Mouse (Mus musculus) embryonic facial prominence, embryonic 11.5 days (tissue): ENCODE measurements at regions not wholly inside any gene's neighbourhood (a gene's known extent, or its start where the extent isn't known, plus 50 kb on each side); places are given as distances from the start of the nearest gene placed in this dataset.

Source experiments
- ATAC-seq: fragments of 200-750 bp; cut with Nextera tagmentation; replicated peaks from 2 replicates; pipeline ENCODE4 v1.8.0; 2017; ENCODE audit warnings: low read depth; ENCODE audit not compliant: insufficient number of reproducible peaks, low FRiP score, low TSS enrichment
- DNase-seq: peaks from one replicate; pipeline ENCODE4 v3.0.0-alpha.2; 2015; ENCODE audit warnings: low spot score
- H3K27ac ChIP-seq: fragments of 300-500 bp; sonication (generic); replicated peaks from 2 replicates; pipeline ENCODE4 v1.5.1; 2014; ENCODE audit warnings: mild to moderate bottlenecking, low read depth, low read length, control low read depth
- H3K27me3 ChIP-seq: fragments of 300-500 bp; sonication (generic); 2 replicates; pipeline ENCODE4 v1.6.1; 2014; ENCODE audit warnings: mild to moderate bottlenecking, low read length, moderate library complexity, mixed read lengths; ENCODE audit not compliant: control insufficient read depth, insufficient read depth
- H3K36me3 ChIP-seq: fragments of 300-500 bp; sonication (generic); replicated peaks from 2 replicates; pipeline ENCODE4 v1.6.1; 2014; ENCODE audit warnings: low read depth, mild to moderate bottlenecking, low read length, moderate library complexity, mixed read lengths; ENCODE audit not compliant: control insufficient read depth, insufficient read depth
- H3K4me1 ChIP-seq: fragments of 300-500 bp; sonication (generic); 2 replicates; pipeline ENCODE4 v1.6.1; 2014; ENCODE audit warnings: low read length, mixed read lengths; ENCODE audit not compliant: control insufficient read depth, insufficient read depth
- H3K4me2 ChIP-seq: fragments of 300-500 bp; sonication (generic); 2 replicates; pipeline ENCODE4 v1.6.1; 2014; ENCODE audit warnings: low read depth, mild to moderate bottlenecking, control low read depth, low read length, moderate library complexity
- H3K4me3 ChIP-seq: fragments of 300-500 bp; sonication (generic); 2 replicates; pipeline ENCODE4 v1.5.1; 2014; ENCODE audit warnings: low read depth, low read length, control low read depth
- H3K9ac ChIP-seq: fragments of 300-500 bp; sonication (generic); replicated peaks from 2 replicates; pipeline ENCODE4 v1.6.1; 2014; ENCODE audit warnings: mild to moderate bottlenecking, control low read depth, low read length
- H3K9me3 ChIP-seq: fragments of 300-500 bp; sonication (generic); replicated peaks from 2 replicates; pipeline ENCODE4 v1.6.1; 2016; ENCODE audit warnings: mild to moderate bottlenecking, low read length, inconsistent platforms, mixed read lengths; ENCODE audit not compliant: control insufficient read depth
- WGBS: fragments of 180-500 bp; shearing (Covaris S2); extraction: QIAGEN DNeasy Blood & Tissue Kit; methylation state at CpG from one replicate; pipeline ENCODE4 v1.1.7; 2014; 5-methylcytosine and 5-hydroxymethylcytosine counted together

DNA sequence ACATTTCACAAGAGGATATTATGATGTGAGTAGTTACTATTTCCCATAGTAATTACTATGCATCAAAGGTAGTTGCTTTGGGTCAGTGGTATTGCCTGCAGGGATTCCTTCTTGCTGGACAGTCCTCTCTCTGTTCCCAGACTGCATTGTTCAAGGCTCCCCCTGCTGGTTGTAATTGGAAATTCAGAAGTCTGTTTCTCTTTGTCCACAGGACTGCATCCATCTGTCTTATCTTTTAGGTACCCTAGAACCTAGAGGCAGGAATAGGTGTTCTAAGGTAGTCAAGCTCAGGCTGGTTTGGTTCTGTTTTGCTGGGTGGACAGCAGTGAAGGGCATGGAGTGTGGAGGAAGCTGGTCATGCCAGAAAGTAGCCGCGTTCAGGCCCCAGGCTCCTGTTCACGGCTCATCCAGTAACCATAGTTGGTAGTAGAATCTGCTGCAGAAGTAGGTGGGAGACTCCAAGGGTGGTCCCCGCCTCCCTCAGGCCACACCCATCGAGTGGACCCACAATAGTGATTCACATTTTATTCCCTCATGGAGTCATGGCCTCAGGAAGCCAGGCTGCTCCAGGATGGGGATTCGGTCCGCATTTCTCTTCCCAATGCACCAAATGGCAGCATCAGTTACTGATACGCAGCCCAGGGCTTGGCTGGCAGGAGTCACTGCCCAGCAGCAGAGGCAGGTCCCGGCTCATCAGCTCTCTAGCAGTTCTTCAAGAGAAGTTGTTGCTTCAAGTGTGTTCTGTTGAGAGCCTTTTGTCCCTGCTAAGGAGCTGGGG is 51.7 kb upstream of the Caprin1 start:
- Histone ChIP-seq H3K9ac (no peak overlapping the region), H3K27me3 (no peaks in the 10 kb centered on the region), H3K4me3 (no peak overlapping the region), H3K9me3 (no peaks in the 10 kb centered on the region), H3K27ac (no peak overlapping the region), H3K4me1 (no peaks in the 10 kb centered on the region), H3K36me3 (no peaks in the 10 kb centered on the region), H3K4me2 (no peak overlapping the region)
- 76% methylated on average over 9 of the region's 9 CpGs for WGBS
- DNase-seq (peak; percentile 86), ATAC-seq (0 out of 2 replicates have a peak, but pooled peaks have one; percentile 18)

DNA sequence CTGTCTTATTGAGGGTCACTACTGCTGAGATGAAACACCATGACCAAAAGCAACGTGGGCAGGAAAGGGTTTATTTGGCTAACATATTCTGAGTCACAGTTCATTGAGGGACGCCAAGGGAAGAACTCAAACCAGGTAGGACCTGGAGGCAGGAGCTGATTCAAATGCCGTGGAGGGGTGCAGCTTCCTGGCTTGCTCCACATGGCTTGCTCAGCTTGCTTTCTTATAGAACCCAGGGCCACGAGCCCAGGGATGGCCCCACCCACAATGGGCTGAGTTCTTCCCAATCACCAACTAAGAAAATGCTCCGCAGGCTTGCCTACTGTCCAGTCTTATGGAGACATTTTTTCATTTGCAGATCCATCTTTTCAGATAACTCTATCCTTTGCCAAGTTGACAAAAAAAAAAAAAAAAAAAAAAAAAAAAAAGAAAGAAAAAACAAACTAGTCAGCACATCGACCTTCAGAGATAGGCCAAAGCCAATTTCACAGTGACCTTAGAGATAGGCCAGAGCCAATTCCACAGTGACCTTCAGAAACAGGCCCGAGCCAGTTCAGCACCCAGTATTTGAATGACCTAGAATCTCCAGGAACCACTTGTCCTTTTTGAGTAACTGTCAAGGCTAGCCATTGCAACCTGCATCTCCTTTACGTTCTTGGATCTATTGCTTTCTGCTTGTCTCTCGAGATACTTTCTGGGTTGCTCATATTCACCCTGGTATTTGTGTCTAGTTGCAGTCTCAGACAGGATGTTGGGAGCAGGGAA is 52.5 kb upstream of the Caprin1 start:
- Histone ChIP-seq H3K4me1 (no peaks in the 10 kb centered on the region), H3K36me3 (no peaks in the 10 kb centered on the region), H3K4me2 (no peak overlapping the region), H3K27me3 (no peaks in the 10 kb centered on the region), H3K27ac (no peak overlapping the region), H3K9me3 (no peaks in the 10 kb centered on the region), H3K9ac (no peak overlapping the region), H3K4me3 (no peak overlapping the region)
- DNase-seq (no peak), ATAC-seq (no peak)
- WGBS: 79% methylated on average over 9 of the region's 9 CpGs

DNA sequence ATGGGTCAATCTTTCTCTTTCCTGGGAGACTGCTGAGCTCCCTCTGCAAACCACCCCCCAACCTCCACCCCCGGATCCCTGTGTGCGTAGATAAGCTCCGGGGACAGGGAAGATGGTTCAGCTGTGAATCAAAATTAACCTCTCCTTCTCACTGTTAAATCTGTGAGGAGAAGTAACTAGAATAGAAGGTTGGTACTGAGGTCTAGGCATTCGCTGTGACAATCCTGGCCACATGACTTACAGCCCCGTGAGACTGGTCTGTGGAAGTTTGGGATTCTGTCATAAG is 53.0 kb upstream of the Caprin1 start:
- H3K4me1 ChIP-seq: no peaks in the 10 kb centered on the region
- 86% methylated on average over 5 of the region's 5 CpGs for whole genome bisulfite sequencing
- ATAC-seq: no peak

DNA sequence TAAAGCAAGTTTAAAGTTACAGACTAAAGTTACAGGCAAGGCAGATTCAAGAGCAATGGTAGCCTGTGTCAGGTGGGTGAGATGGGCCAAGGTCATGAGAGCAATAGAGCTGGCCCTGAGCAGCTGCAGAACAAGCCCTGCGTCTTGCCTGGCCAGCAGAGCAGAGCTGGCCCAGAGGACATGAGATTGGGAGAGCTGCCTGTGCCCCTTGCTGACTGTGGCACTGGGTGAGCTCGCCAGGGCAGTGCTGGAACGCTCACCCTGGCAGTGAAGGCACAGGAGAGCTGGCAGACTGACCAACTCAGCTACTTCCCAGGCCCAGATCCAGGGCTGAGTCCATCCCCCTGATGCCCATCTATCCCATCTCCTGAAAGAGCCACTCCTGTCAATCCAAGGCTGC is 53.7 kb upstream of the Caprin1 start:
- Histone ChIP-seq H3K4me3 (no peak overlapping the region), H3K27me3 (no peaks in the 10 kb centered on the region), H3K4me2 (no peak overlapping the region), H3K36me3 (no peaks in the 10 kb centered on the region), H3K9me3 (no peaks in the 10 kb centered on the region), H3K27ac (no peak overlapping the region), H3K4me1 (no peaks in the 10 kb centered on the region), H3K9ac (no peak overlapping the region)
- WGBS: 85% methylated on average over 3 of the region's 3 CpGs
- DNase-seq: no peak
- ATAC-seq: no peak

More for the DNA sequence above, 53.0 kb upstream of the Caprin1 start:
- Histone ChIP-seq H3K9ac (no peak overlapping the region), H3K36me3 (no peaks in the 10 kb centered on the region), H3K9me3 (no peaks in the 10 kb centered on the region), H3K4me2 (no peak overlapping the region), H3K27me3 (no peaks in the 10 kb centered on the region), H3K4me3 (no peak overlapping the region), H3K27ac (no peak overlapping the region)
- no peak for DNase-seq

DNA sequence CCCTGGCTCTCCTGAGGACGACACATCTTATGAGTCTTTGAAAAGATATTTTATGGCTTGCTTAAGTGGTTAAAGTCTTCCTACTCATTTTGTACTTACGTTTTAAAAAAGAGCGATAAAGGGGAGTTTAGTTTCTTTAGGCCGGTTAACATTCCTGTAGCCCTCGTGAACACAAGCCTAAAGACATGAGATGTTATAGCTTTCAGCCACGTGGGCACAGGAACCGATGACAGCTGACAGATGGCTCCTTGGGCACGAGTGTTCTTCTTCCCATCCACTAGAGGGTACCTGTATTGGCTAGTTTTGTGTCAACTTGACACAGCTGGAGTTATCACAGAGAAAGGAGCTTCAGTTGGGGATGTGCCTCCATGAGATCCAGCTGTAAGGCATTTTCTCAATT is 63.8 kb upstream of the Caprin1 start:
- Histone ChIP-seq H3K27me3 (no peaks in the 10 kb centered on the region), H3K4me1 (no peaks in the 10 kb centered on the region), H3K27ac (no peak overlapping the region), H3K4me3 (no peak overlapping the region), H3K9ac (no peak overlapping the region), H3K36me3 (no peaks in the 10 kb centered on the region), H3K4me2 (no peak overlapping the region), H3K9me3 (no peaks in the 10 kb centered on the region)
- DNase-seq: no peak
- no peak for ATAC-seq
- 85% methylated on average over 8 of the region's 8 CpGs for WGBS

DNA sequence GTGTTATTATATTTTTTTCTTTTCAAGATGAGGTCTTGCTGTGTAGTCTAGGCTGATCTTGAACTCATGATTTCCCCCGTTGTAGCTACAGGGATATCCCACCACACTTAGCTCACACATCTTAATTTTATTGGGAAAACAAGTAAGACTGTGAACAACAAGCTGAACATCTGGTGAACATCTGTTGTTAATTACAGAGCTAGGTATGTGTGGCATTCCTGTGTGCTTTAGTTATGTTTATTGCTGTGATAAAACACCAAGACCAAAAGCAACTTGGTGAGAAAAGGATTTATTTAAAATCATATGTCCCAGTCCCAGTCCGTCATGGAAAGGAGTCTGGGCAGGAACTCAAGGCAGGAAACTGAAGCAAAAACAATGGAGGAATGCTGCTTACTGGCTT is 66.8 kb upstream of the Caprin1 start:
- Histone ChIP-seq H3K36me3 (no peaks in the 10 kb centered on the region), H3K4me2 (no peak overlapping the region), H3K9ac (no peak overlapping the region), H3K4me3 (no peak overlapping the region), H3K27ac (no peak overlapping the region), H3K27me3 (no peaks in the 10 kb centered on the region), H3K9me3 (no peaks in the 10 kb centered on the region), H3K4me1 (no peaks in the 10 kb centered on the region)
- ATAC-seq (no peak), DNase-seq (peak; percentile 42)
- 59% methylated on average over 2 of the region's 2 CpGs for WGBS

DNA sequence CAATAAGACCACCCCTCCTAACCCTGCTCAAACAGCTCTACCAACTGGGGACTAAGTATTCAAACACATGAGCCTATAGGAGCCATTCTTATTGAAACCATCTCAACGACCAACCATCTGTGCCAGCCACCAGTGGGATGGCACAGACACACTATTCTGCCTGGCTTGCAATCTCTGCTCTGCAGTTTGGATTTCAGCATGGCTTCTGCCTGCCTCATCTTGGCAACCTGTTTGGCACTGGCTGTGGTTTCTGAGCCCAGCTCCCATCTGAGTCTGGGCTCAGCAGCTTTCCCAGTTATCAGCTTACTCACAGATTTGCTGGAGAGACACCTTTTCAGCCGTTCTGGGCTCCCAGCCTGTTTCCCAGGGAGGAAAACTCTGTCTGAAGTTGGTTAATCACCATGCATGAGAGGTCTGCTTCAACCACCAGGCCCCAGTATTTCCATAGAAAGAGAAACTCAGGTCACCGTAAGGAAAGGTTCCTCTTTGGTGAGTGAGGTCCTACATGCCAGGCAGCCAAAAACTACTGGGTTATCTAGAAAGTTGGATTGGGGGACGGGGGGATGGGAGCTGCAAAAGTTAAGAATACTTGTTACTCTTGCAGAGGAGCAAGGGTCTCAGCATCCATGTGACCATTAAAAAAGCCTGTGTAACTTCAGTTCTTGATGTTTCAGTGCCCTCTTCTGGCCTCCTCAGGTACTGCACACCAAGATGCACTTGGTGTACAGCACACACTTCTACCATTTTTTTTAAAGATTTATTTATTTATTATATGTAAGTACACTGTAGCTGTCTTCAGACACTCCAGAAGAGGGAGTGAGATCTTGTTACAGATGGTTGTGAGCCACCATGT is 68.1 kb upstream of the Caprin1 start:
- Histone ChIP-seq H3K4me2 (no peak overlapping the region), H3K9me3 (no peaks in the 10 kb centered on the region), H3K27ac (no peak overlapping the region), H3K27me3 (no peaks in the 10 kb centered on the region), H3K4me3 (no peak overlapping the region), H3K36me3 (no peaks in the 10 kb centered on the region), H3K4me1 (no peaks in the 10 kb centered on the region), H3K9ac (no peak overlapping the region)
- WGBS: 74% methylated on average over 4 of the region's 4 CpGs
- peak; percentile 60 for DNase-seq
- ATAC-seq: no peak
